Mouse (Mus musculus) midbrain, embryonic 12.5 days (tissue): ENCODE measurements around the gene Bcl9. TPM values are rescaled to one million over a fixed set of nuclear protein-coding genes. Genes with fewer than 3 reads are reported as not detected.

ENCODE experiments used
- ATAC-seq: fragments of 200-750 bp; cut with Nextera tagmentation; 2 replicates; pipeline ENCODE4 v1.8.0; 2017; ENCODE audit warnings: low read depth, moderate TSS enrichment, moderate library complexity; ENCODE audit not compliant: low FRiP score
- H3K27ac ChIP-seq: fragments of 300-500 bp; sonication (generic); replicated peaks from 2 replicates; pipeline ENCODE4 v1.5.1; 2016; ENCODE audit warnings: mild to moderate bottlenecking
- H3K27me3 ChIP-seq: fragments of 300-500 bp; sonication (generic); 2 replicates; pipeline ENCODE4 v1.6.1; 2016; ENCODE audit warnings: mild to moderate bottlenecking
- H3K36me3 ChIP-seq: fragments of 300-500 bp; sonication (generic); 2 replicates; pipeline ENCODE4 v1.6.1; 2016
- H3K4me1 ChIP-seq: fragments of 300-500 bp; sonication (generic); 2 replicates; pipeline ENCODE4 v1.6.1; 2016
- H3K4me2 ChIP-seq: fragments of 300-500 bp; sonication (generic); replicated peaks from 2 replicates; pipeline ENCODE4 v1.6.1; 2016; ENCODE audit warnings: mild to moderate bottlenecking, moderate library complexity
- H3K4me3 ChIP-seq: fragments of 300-500 bp; sonication (generic); 2 replicates; pipeline ENCODE4 v1.5.1; 2016; ENCODE audit warnings: mild to moderate bottlenecking
- H3K9ac ChIP-seq: fragments of 300-500 bp; sonication (generic); replicated peaks from 2 replicates; pipeline ENCODE4 v1.6.1; 2016; ENCODE audit warnings: mild to moderate bottlenecking, moderate library complexity
- H3K9me3 ChIP-seq: fragments of 300-500 bp; sonication (generic); 2 replicates; pipeline ENCODE4 v1.6.1; 2016; ENCODE audit warnings: mild to moderate bottlenecking
- WGBS: fragments of 180-500 bp; shearing (Covaris S2); methylation state at CpG from one replicate; pipeline ENCODE4 v1.1.7; 2016; 5-methylcytosine and 5-hydroxymethylcytosine counted together
- polyA plus RNA-seq: library from polyadenylated mRNA; unstranded; fragments of >200 nt; fragmentation: Nextera tagmentation; extraction: Ambion mirVana; gene quantifications from 2 replicates; pipeline ENCODE4 v1.2.1, GENCODE M21; 2016

The Bcl9 gene
- polyA plus RNA-seq = 79.1 and 91.2 TPM in 2 replicates

- no peaks in the 10 kb centered on the region for H3K36me3 ChIP-seq
- H3K4me3 ChIP-seq = peak within 1 kb of the TSS; percentile 83
- H3K4me2 ChIP-seq = peak within 1 kb of the TSS; percentile 81
- peak within 1 kb of the TSS; percentile 89 for H3K9ac ChIP-seq
- no peaks in the 10 kb centered on the region for H3K9me3 ChIP-seq
- ATAC-seq = peak; percentile 91
- under 1% methylated on average over 21 of the region's 21 CpGs for WGBS
- H3K27me3 ChIP-seq = no peaks in the 10 kb centered on the region
- peaks cover 39% of the 10 kb centered on the region for H3K4me1 ChIP-seq
- H3K27ac ChIP-seq = peak within 1 kb of the TSS; percentile 98
Measured at GRCm38 (mm10) chr3:97297553-97298432, at the start of gene Bcl9. Bcl9 (minus strand) TSS chr3:97297917.

GRCm38 (mm10) chr3:97339193-97339576 is 41.5 kb upstream of the Bcl9 start:
- Histone ChIP-seq H3K4me2 (no peak overlapping the region), H3K36me3 (no peaks in the 10 kb centered on the region), H3K4me1 (peaks cover 17% of the 10 kb centered on the region), H3K9me3 (no peaks in the 10 kb centered on the region), H3K9ac (no peak overlapping the region), H3K27me3 (peaks cover 8% of the 10 kb centered on the region; the same call in 1 of the 2 replicates), H3K27ac (no peak overlapping the region), H3K4me3 (no peak overlapping the region)
- 81% methylated on average over 5 of the region's 5 CpGs for WGBS
- peak; percentile 44; the same call in 1 of the 2 replicates for ATAC-seq

DNA sequence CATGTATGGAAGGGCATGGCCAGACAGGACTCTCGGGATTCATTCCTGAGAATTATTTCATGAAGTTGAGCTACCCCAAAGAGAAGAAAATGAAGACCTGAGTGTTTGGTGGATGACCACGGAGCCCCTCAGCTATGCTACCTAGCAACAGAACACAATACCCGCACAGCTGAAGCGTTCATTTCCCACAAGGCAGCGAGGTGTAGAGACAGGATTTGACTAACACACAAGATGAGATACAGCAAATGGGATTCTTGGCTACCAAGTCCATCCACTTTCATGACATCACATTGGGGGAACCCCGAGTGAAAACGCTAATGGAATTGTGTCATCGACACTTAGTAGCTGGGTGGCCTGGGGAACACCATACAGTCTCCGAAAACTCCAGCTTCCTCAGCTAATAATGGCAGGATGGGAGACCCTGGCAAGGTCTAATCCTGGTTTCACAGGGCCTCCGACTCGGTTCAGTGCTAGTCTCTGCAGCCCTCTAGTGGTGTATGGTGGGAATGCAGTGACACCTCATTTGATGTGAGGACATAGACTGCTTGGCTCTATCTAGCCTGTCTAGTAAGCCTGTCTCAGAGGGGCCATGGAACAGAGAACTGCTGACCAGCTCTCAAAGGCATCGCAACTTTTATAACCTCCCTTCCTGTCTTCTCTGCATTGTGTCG is 40.9 kb upstream of the Bcl9 start:
- peaks cover 8% of the 10 kb centered on the region; the same call in 1 of the 2 replicates for H3K27me3 ChIP-seq
- H3K4me1 ChIP-seq = peaks cover 17% of the 10 kb centered on the region
- H3K4me2 ChIP-seq = peak overlapping the region; percentile 21; the same call in 1 of the 2 replicates
- H3K9ac ChIP-seq = 0 out of 2 replicates have a peak overlapping the region, but pooled peaks have one; percentile 11
- no peak overlapping the region for H3K4me3 ChIP-seq
- no peak overlapping the region for H3K27ac ChIP-seq
- H3K9me3 ChIP-seq = no peaks in the 10 kb centered on the region
- WGBS = 22% methylated on average over 13 of the region's 13 CpGs
- H3K36me3 ChIP-seq = no peaks in the 10 kb centered on the region
- ATAC-seq = peak; percentile 89

DNA sequence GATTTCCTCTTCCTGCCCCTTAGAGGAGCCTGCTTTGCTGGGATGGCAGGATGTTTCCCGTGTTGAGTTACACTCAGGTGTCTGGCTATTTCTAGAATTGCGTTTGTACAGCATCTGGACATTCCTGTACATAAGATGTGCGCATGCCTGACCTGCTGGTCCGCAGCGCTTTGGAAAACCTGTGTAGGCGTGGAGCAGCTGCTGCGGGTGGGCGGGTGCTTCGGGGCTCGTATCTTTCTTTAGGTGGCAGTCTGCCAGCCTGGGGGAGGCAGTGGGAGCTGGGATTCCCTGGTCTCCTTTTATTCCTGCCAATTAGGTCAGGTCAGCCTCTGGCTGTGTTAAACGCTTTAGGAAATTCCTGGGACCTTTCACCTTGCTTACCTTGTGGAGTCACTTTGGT is 39.6 kb upstream of the Bcl9 start:
- no peak overlapping the region for H3K4me3 ChIP-seq
- no peaks in the 10 kb centered on the region for H3K36me3 ChIP-seq
- no peak overlapping the region for H3K9ac ChIP-seq
- WGBS = 65% methylated on average over 11 of the region's 11 CpGs
- no peaks in the 10 kb centered on the region for H3K9me3 ChIP-seq
- H3K27me3 ChIP-seq = peaks cover 8% of the 10 kb centered on the region; the same call in 1 of the 2 replicates
- H3K4me2 ChIP-seq = no peak overlapping the region
- ATAC-seq = no peak
- no peak overlapping the region for H3K27ac ChIP-seq
- H3K4me1 ChIP-seq = peaks cover 17% of the 10 kb centered on the region

DNA sequence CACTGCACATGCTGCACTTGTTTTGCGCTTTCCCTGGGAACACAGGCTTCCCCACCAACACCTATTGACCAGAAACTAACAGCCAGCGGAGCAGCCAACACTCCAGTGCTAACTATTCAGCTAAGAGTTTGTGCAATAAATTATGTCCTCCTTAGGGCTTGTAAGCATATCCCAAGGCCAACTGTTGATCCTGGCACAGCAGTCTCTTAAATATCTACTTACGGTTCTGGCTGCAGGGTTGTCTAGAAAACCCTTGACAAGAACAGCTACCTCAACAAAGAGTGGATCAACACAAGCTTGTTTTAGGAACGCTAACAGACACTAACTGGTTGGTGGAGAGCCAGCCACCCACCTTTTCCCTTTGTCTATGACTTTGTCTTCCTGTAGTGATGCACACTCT is 38.6 kb upstream of the Bcl9 start:
- ATAC-seq = no peak
- no peaks in the 10 kb centered on the region for H3K36me3 ChIP-seq

GRCm38 (mm10) chr3:97334618-97335017 is 36.9 kb upstream of the Bcl9 start:
- Histone ChIP-seq H3K9ac (no peak overlapping the region), H3K36me3 (no peaks in the 10 kb centered on the region), H3K4me2 (no peak overlapping the region), H3K4me1 (peaks cover 17% of the 10 kb centered on the region), H3K27me3 (peaks cover 8% of the 10 kb centered on the region; the same call in 1 of the 2 replicates), H3K9me3 (no peaks in the 10 kb centered on the region), H3K4me3 (no peak overlapping the region), H3K27ac (no peak overlapping the region)
- ATAC-seq = no peak
- 54% methylated on average over 9 of the region's 9 CpGs for WGBS

More for the DNA sequence above, 38.6 kb upstream of the Bcl9 start:
- Histone ChIP-seq H3K4me1 (peaks cover 17% of the 10 kb centered on the region), H3K4me3 (no peak overlapping the region), H3K9me3 (no peaks in the 10 kb centered on the region), H3K27me3 (peaks cover 8% of the 10 kb centered on the region; the same call in 1 of the 2 replicates), H3K4me2 (no peak overlapping the region), H3K9ac (no peak overlapping the region), H3K27ac (no peak overlapping the region)
- 77% methylated on average over 4 of the region's 4 CpGs for WGBS

DNA sequence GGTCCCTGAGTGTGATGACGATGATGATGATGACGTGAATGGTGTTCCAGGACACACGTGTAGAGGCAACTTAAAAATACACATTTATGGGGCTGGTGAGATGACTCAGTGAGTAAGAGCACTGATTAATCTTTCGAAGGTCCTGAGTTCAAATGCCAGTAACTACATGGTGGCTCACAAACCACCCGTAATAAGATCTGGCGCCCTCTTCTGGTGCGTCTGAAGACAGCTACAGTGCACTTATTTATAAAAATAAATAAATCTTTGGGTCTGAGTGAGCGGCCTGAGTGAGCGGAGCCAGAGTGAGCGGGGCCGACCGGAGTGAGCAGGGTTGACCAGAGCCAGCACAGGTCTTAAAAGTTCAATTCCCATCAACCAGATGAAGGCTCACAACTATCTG is 34.5 kb upstream of the Bcl9 start:
- Histone ChIP-seq H3K9me3 (peaks cover 4% of the 10 kb centered on the region; the same call in 1 of the 2 replicates), H3K27ac (no peak overlapping the region), H3K9ac (no peak overlapping the region), H3K4me3 (no peak overlapping the region), H3K27me3 (peaks cover 3% of the 10 kb centered on the region; the same call in 1 of the 2 replicates), H3K4me1 (peaks cover 10% of the 10 kb centered on the region; the same call in 1 of the 2 replicates), H3K4me2 (no peak overlapping the region), H3K36me3 (no peaks in the 10 kb centered on the region)
- no peak for ATAC-seq
- WGBS = 87% methylated on average over 12 of the region's 12 CpGs

GRCm38 (mm10) chr3:97327809-97328208 is 30.1 kb upstream of the Bcl9 start:
- Histone ChIP-seq H3K4me1 (peaks cover 18% of the 10 kb centered on the region), H3K27ac (no peak overlapping the region), H3K4me2 (no peak overlapping the region), H3K9me3 (peaks cover 4% of the 10 kb centered on the region; the same call in 1 of the 2 replicates), H3K9ac (no peak overlapping the region), H3K4me3 (no peak overlapping the region), H3K36me3 (no peaks in the 10 kb centered on the region), H3K27me3 (0 out of 2 replicates have a peak, but pooled peaks cover 4% of the 10 kb centered on the region)
- no peak for ATAC-seq
- 94% methylated on average over 2 of the region's 2 CpGs for WGBS

DNA sequence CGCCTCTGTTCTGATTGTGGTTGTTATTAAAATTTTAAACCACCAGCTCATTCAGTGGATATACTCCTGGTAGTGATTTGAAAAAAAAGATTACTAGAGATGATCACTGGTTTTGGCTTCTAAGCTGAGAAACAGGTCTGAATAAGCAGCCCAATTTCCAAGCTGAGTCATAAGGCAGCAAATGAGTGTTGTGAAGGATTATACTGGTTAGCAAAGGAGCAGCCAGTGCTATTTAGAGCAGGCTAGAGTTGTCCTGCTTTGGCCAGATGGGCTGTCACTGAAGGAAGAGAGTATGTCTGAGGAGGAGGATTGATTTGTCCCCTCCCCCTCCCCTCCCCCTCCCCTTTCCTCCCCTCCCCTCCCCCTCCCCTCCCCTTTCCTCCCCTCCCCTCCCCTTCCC is 29.6 kb upstream of the Bcl9 start:
- Histone ChIP-seq H3K27ac (no peak overlapping the region), H3K4me1 (peaks cover 18% of the 10 kb centered on the region), H3K27me3 (0 out of 2 replicates have a peak, but pooled peaks cover 4% of the 10 kb centered on the region), H3K4me3 (no peak overlapping the region), H3K4me2 (no peak overlapping the region), H3K36me3 (no peaks in the 10 kb centered on the region), H3K9ac (no peak overlapping the region), H3K9me3 (peaks cover 4% of the 10 kb centered on the region; the same call in 1 of the 2 replicates)
- ATAC-seq = no peak
- WGBS = 88% methylated on average over 1 of the region's 1 CpGs

GRCm38 (mm10) chr3:97325621-97326345 is 28.1 kb upstream of the Bcl9 start:
- WGBS = 40% methylated on average over 15 of the region's 15 CpGs
- no peak for ATAC-seq
- H3K4me1 ChIP-seq = peaks cover 18% of the 10 kb centered on the region
- H3K4me3 ChIP-seq = no peak overlapping the region
- no peak overlapping the region for H3K9ac ChIP-seq
- H3K9me3 ChIP-seq = peaks cover 4% of the 10 kb centered on the region; the same call in 1 of the 2 replicates
- no peak overlapping the region for H3K4me2 ChIP-seq
- no peaks in the 10 kb centered on the region for H3K36me3 ChIP-seq
- no peak overlapping the region for H3K27ac ChIP-seq
- H3K27me3 ChIP-seq = 0 out of 2 replicates have a peak, but pooled peaks cover 4% of the 10 kb centered on the region

GRCm38 (mm10) chr3:97324046-97324445 is 26.3 kb upstream of the Bcl9 start:
- Histone ChIP-seq H3K9ac (no peak overlapping the region), H3K27me3 (peaks cover 6% of the 10 kb centered on the region; the same call in 1 of the 2 replicates), H3K27ac (no peak overlapping the region), H3K9me3 (peaks cover 4% of the 10 kb centered on the region; the same call in 1 of the 2 replicates), H3K4me3 (0 out of 2 replicates have a peak overlapping the region, but pooled peaks have one; percentile 3), H3K4me2 (peak overlapping the region; percentile 31), H3K4me1 (peaks cover 18% of the 10 kb centered on the region), H3K36me3 (no peaks in the 10 kb centered on the region)
- ATAC-seq = peak; percentile 44; the same call in 1 of the 2 replicates
- 39% methylated on average over 17 of the region's 17 CpGs for WGBS
